Mouse (Mus musculus) hindbrain, embryonic 14.5 days (tissue): ENCODE data around the gene Shkbp1. TPM values are rescaled to one million over a fixed set of nuclear protein-coding genes. Genes with fewer than 3 reads are reported as not detected.

Experiments
- ATAC-seq: fragments of 200-750 bp; cut with Nextera tagmentation; 2 replicates; pipeline ENCODE4 v1.8.0; 2017; ENCODE audit warnings: moderate number of reproducible peaks, mild to moderate bottlenecking, moderate TSS enrichment, moderate library complexity; ENCODE audit not compliant: low FRiP score
- DNase-seq: peaks from one replicate; pipeline ENCODE4 v3.0.0-alpha.2; 2015; ENCODE audit warnings: low spot score
- H3K27ac ChIP-seq: fragments of 300-500 bp; sonication (generic); 2 replicates; pipeline ENCODE4 v1.5.1; 2014; ENCODE audit warnings: mild to moderate bottlenecking, moderate library complexity
- H3K27me3 ChIP-seq: fragments of 300-500 bp; sonication (generic); 2 replicates; pipeline ENCODE4 v1.6.1; 2014; ENCODE audit warnings: mild to moderate bottlenecking, low read length, mixed read lengths; ENCODE audit not compliant: control insufficient read depth, insufficient read depth
- H3K36me3 ChIP-seq: fragments of 300-500 bp; sonication (generic); replicated peaks from 2 replicates; pipeline ENCODE4 v1.6.1; 2014; ENCODE audit not compliant: control insufficient read depth, insufficient read depth
- H3K4me1 ChIP-seq: fragments of 300-500 bp; sonication (generic); replicated peaks from 2 replicates; pipeline ENCODE4 v1.6.1; 2014; ENCODE audit warnings: antibody characterized with exemption, low read length, mixed read lengths; ENCODE audit not compliant: control insufficient read depth, insufficient read depth
- H3K4me2 ChIP-seq: fragments of 300-500 bp; sonication (generic); replicated peaks from 2 replicates; pipeline ENCODE4 v1.6.1; 2014; ENCODE audit warnings: mild to moderate bottlenecking, moderate library complexity
- H3K4me3 ChIP-seq: fragments of 300-500 bp; sonication (generic); replicated peaks from 2 replicates; pipeline ENCODE4 v1.5.1; 2014; ENCODE audit warnings: mild to moderate bottlenecking, low read length
- H3K9ac ChIP-seq: fragments of 300-500 bp; sonication (generic); 2 replicates; pipeline ENCODE4 v1.6.1; 2014
- H3K9me3 ChIP-seq: fragments of 300-500 bp; sonication (generic); 2 replicates; pipeline ENCODE4 v1.6.1; 2016; ENCODE audit warnings: low read length; ENCODE audit not compliant: control insufficient read depth
- WGBS: fragments of 180-500 bp; shearing (Covaris S2); extraction: QIAGEN DNeasy Blood & Tissue Kit; methylation state at CpG from one replicate; pipeline ENCODE4 v1.1.7; 2014; 5-methylcytosine and 5-hydroxymethylcytosine counted together
- polyA plus RNA-seq: library from polyadenylated mRNA; unstranded; fragments of >200 nt; fragmentation: Nextera tagmentation; extraction: Ambion mirVana; gene quantifications from 2 replicates; pipeline ENCODE4 v1.2.1, GENCODE M21; 2014

The Shkbp1 gene
- polyA plus RNA-seq, 1 experiment from 2014 or later, result 34.6 TPM

DNA sequence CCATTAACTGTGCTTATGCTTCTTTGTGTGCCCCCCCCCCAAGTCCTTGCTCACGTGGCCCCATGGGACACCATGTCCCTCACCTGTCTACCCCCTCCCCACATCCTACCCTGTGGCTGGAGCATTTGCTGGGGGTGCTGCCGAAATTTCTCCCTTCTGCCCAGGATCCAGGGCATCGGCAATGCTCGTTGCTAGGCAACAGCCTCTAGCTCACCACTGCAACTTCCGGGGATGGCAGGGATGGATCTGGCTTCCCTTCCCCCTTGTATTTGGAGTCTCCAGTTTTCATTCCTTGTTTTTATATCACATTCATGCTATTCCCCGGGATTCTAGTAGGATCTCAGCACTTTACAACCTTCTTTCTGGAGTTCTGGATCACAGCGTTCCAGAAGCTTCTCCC, 16.3 kb downstream of the Shkbp1 start:
- Histone ChIP-seq H3K4me1 (peaks cover 16% of the 10 kb centered on the region), H3K27ac (peak overlapping the region; percentile 10; the same call in 1 of the 2 replicates), H3K9ac (peak overlapping the region; percentile 37; the same call in 1 of the 2 replicates), H3K4me3 (peak overlapping the region; percentile 20), H3K27me3 (peaks cover 36% of the 10 kb centered on the region), H3K4me2 (peak overlapping the region; percentile 49), H3K9me3 (no peaks in the 10 kb centered on the region), H3K36me3 (peaks cover 27% of the 10 kb centered on the region)
- DNase-seq (peak; percentile 70), ATAC-seq (no peak)
- WGBS, result 20% methylated on average over 7 of the region's 7 CpGs

- WGBS, result 55% methylated on average over 4 of the region's 4 CpGs
- H3K4me1 ChIP-seq, result peaks cover 18% of the 10 kb centered on the region
These were observed 16.7 kb downstream of the Shkbp1 start for GRCm38 (mm10) chr7:27339114-27339513.

DNA sequence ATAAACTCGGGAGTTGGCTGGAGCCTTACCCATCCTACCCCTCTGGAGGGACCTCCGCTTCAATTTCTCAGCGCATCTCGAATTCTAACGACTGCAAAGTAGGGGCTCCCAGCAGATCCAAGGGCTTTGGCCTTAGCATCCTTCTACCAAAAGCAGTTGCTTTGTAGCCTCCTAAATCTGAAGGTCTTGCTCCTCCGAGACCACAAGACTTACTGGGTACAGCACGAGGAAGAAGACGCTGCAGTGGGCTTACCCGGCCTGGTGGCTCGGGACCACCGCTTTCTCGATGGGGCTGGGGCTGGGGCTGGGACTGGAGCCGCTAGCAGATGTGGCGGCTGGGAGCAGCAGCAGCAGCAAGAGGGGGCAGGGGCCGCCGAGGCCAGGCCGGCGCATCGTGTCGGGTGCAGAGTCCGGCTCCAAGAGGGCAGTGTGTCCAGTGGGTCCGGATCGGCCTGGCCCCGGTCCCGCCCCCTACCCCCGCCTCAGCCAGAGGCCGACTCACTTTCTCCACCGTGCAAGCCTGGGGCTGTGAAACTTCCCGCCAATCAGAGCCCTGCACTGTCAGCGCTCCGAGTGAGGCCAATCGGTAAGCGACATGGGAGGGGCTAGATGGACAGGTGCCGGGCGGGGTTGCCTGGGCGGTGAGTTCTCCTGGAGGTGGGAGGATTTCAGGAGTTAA, 18.5 kb downstream of the Shkbp1 start, which contains the start of gene Ltbp4:
Gene Ltbp4, minus strand, starts transcription at position 518 of the 679 bp plus-strand sequence.
- peak within 1 kb of the TSS; percentile 51 for H3K4me2 ChIP-seq
- no peak within 1 kb of the TSS for H3K27ac ChIP-seq
- H3K9ac ChIP-seq, result peak within 1 kb of the TSS; percentile 32
- ATAC-seq, result no peak
- under 1% methylated on average over 36 of the region's 36 CpGs for WGBS
- H3K9me3 ChIP-seq, result no peaks in the 10 kb centered on the region
- peaks cover 57% of the 10 kb centered on the region for H3K27me3 ChIP-seq
- peak within 1 kb of the TSS; percentile 23 for H3K4me3 ChIP-seq
- no peak for DNase-seq
- H3K4me1 ChIP-seq, result peaks cover 24% of the 10 kb centered on the region
- H3K36me3 ChIP-seq, result peaks cover 12% of the 10 kb centered on the region

More at GRCm38 (mm10) chr7:27339114-27339513, 16.7 kb downstream of the Shkbp1 start:
- Histone ChIP-seq H3K9me3 (no peaks in the 10 kb centered on the region), H3K4me2 (peak overlapping the region; percentile 49), H3K27ac (no peak overlapping the region), H3K27me3 (peaks cover 40% of the 10 kb centered on the region), H3K4me3 (peak overlapping the region; percentile 20), H3K36me3 (peaks cover 23% of the 10 kb centered on the region), H3K9ac (peak overlapping the region; percentile 37; the same call in 1 of the 2 replicates)
- DNase-seq (no peak), ATAC-seq (no peak)

GRCm38 (mm10) chr7:27335928-27336823, 19.6 kb downstream of the Shkbp1 start:
- peak overlapping the region; percentile 51 for H3K4me2 ChIP-seq
- peak overlapping the region; percentile 24; the same call in 1 of the 2 replicates for H3K9ac ChIP-seq
- under 1% methylated on average over 47 of the region's 47 CpGs for WGBS
- ATAC-seq, result peak; percentile 77
- peak overlapping the region; percentile 23 for H3K4me3 ChIP-seq
- H3K27ac ChIP-seq, result no peak overlapping the region
- peak; percentile 94 for DNase-seq
- no peaks in the 10 kb centered on the region for H3K9me3 ChIP-seq
- peaks cover 24% of the 10 kb centered on the region for H3K4me1 ChIP-seq
- H3K27me3 ChIP-seq, result peaks cover 68% of the 10 kb centered on the region
- peaks cover under 1% of the 10 kb centered on the region; the same call in 1 of the 2 replicates for H3K36me3 ChIP-seq

- no peaks in the 10 kb centered on the region for H3K9me3 ChIP-seq
- WGBS, result 64% methylated on average over 15 of the region's 15 CpGs
- peaks cover 78% of the 10 kb centered on the region for H3K27me3 ChIP-seq
- no peak overlapping the region; the same call in 1 of the 2 replicates for H3K4me2 ChIP-seq
- ATAC-seq (no peak), DNase-seq (no peak)
- no peak overlapping the region for H3K9ac ChIP-seq
- H3K36me3 ChIP-seq, result no peaks in the 10 kb centered on the region
- H3K4me1 ChIP-seq, result peaks cover 31% of the 10 kb centered on the region
- H3K4me3 ChIP-seq, result no peak overlapping the region
- H3K27ac ChIP-seq, result no peak overlapping the region
These were observed 20.7 kb downstream of the Shkbp1 start for GRCm38 (mm10) chr7:27335011-27335720.

DNA sequence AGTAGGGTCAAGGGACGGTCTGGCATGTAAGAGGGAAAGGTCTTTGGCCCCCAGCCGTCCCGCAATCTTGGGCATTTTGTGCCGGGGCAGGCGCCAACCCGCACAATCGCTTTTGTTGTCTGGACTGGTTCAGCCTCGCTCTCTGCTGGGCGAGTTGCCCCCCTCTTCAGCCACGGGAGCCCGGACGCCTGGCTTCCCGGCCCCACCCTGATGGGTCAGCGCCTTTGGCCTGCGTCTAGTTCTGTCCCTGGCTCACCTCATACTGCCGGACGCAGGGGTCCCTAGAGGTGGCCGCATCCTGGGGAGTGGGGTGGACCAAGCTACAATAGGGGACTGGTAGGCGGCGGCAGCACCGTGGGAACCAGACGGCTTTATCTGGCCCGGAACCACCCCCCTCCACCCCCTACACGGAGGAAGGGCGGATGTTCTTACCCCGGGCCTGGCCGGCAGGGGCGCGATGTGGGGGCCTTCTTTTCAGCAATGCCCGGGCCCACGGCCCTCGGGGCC, 21.4 kb downstream of the Shkbp1 start:
- Histone ChIP-seq H3K4me2 (peak overlapping the region; percentile 84; the same call in 1 of the 2 replicates), H3K4me1 (peaks cover 24% of the 10 kb centered on the region), H3K36me3 (no peaks in the 10 kb centered on the region), H3K27ac (no peak overlapping the region), H3K9ac (no peak overlapping the region), H3K27me3 (peaks cover 85% of the 10 kb centered on the region), H3K4me3 (no peak overlapping the region), H3K9me3 (no peaks in the 10 kb centered on the region)
- 2% methylated on average over 32 of the region's 32 CpGs for WGBS
- ATAC-seq (no peak), DNase-seq (no peak)

GRCm38 (mm10) chr7:27333316-27333941, 22.4 kb downstream of the Shkbp1 start:
- Histone ChIP-seq H3K4me1 (peaks cover 20% of the 10 kb centered on the region), H3K27ac (no peak overlapping the region), H3K36me3 (no peaks in the 10 kb centered on the region), H3K27me3 (peaks cover 96% of the 10 kb centered on the region), H3K9ac (peak overlapping the region; percentile 57), H3K9me3 (no peaks in the 10 kb centered on the region), H3K4me2 (peak overlapping the region; percentile 84), H3K4me3 (peak overlapping the region; percentile 43)
- ATAC-seq (no peak), DNase-seq (no peak)
- 2% methylated on average over 45 of the region's 77 CpGs for WGBS

GRCm38 (mm10) chr7:27332353-27333199, 23.2 kb downstream of the Shkbp1 start:
- Histone ChIP-seq H3K36me3 (no peaks in the 10 kb centered on the region), H3K4me3 (peak overlapping the region; percentile 43), H3K9me3 (no peaks in the 10 kb centered on the region), H3K4me1 (peaks cover 19% of the 10 kb centered on the region), H3K9ac (peak overlapping the region; percentile 57; the same call in 1 of the 2 replicates), H3K27me3 (peaks cover 97% of the 10 kb centered on the region), H3K27ac (no peak overlapping the region), H3K4me2 (peak overlapping the region; percentile 84)
- DNase-seq (peak; percentile 76), ATAC-seq (no peak)
- WGBS, result under 1% methylated on average over 39 of the region's 39 CpGs
